Comparison of ENCODE assay signal across 29 mouse cellular contexts in the genomic region with DNA sequence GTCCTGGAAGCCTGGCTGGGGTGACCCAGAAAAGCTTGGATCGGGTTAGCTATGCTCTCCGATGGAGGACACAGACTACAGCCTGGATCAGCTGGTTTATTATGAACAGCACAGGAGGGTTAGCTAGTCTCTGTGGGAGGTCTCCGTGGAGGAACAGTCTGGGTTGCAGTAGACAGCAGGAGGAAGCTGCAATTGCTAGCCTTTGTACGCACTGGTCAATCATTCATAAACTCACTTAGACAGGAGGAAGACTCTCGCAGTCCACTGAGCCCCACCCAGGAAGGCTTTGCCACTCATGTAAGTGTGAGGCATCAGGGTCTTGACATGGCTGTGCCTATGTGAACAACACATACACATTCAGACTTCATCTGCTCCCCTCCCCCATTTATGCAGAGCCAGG. TPM values are rescaled to one million over a fixed set of nuclear protein-coding genes. Genes with fewer than 3 reads are reported as not detected.
DNase-seq lines count a peak whose midpoint lies in the region; ATAC-seq lines count a peak whose summit lies in the region.
"Had no signal": no experiment of that assay in that cellular context is flagged by ENCODE, and none has a peak within 500 bp of the region (broad histone marks: within the 10 kb centered on the region; RNA-seq: fewer than 3 reads in every experiment).

No protein-coding gene starts in this region.

- no peak overlapping the region for H3K4me2 ChIP-seq in liver, embryonic 16.5 days (ENCODE audit: low read depth, low read length)
- H3K4me2 ChIP-seq in kidney, embryonic 15.5 days, result no peak overlapping the region
- H3K4me2 ChIP-seq: embryonic facial prominence, embryonic 12.5 days; hindbrain, embryonic 13.5 days; neural tube, embryonic 12.5 days had no signal

- ATAC-seq in liver, embryonic 16.5 days (ENCODE audit: low read depth), result peak; percentile 39; the same call in 1 of the 2 replicates
- peak; percentile 79; the same call in 1 of the 2 replicates for ATAC-seq in kidney, embryonic 15.5 days (replicated peaks; ENCODE audit: low FRiP score)
- no peak for ATAC-seq in CD4-positive, CD25-positive, alpha-beta regulatory T cell, adult 4 months
- ATAC-seq: forebrain, embryonic 14.5 days; midbrain, embryonic 16.5 days had no signal

- no peak for DNase-seq in liver
- peak; percentile 54 for DNase-seq in kidney, adult 18-20 months
- peak; percentile 55 to 86 for DNase-seq in kidney, postnatal 25 days
- no peak for DNase-seq in urinary bladder, adult 18-20 months (ENCODE audit: low spot score in 2 of 2)
- DNase-seq in MN1 (ENCODE audit: low spot score), result no peak
- DNase-seq: adrenal gland, postnatal 14 days; cerebellum, adult 11 months; cerebellum, adult 9-11 months; embryo, embryonic 11 days; gastrocnemius, postnatal 25 days; heart, adult 11 months; heart, postnatal 36 days; left cerebral cortex, postnatal 4 days; lung, adult 2 months; right cerebral cortex, adult 18-20 months; spleen, adult 18-20 months; thymus, adult 18-20 months; thymus, postnatal 25 days had no signal

- H3K9me3 ChIP-seq in liver, embryonic 16.5 days (replicated peaks; ENCODE audit: control insufficient read depth, low read length), result no peaks in the 10 kb centered on the region
- H3K9me3 ChIP-seq in kidney, embryonic 15.5 days (replicated peaks), result no peaks in the 10 kb centered on the region
- H3K9me3 ChIP-seq: embryonic facial prominence, embryonic 12.5 days; heart, embryonic 10.5 days; hindbrain, embryonic 13.5 days; neural tube, embryonic 12.5 days had no signal

- no peaks in the 10 kb centered on the region for H3K27me3 ChIP-seq in liver, embryonic 16.5 days (ENCODE audit: control insufficient read depth, insufficient read depth, low read depth, low read length)
- H3K27me3 ChIP-seq in kidney, embryonic 15.5 days, result no peaks in the 10 kb centered on the region
- H3K27me3 ChIP-seq: embryonic facial prominence, embryonic 12.5 days; hindbrain, embryonic 13.5 days; neural tube, embryonic 12.5 days had no signal

- H3K36me3 ChIP-seq in liver, embryonic 16.5 days (ENCODE audit: control insufficient read depth, insufficient read depth), result no peaks in the 10 kb centered on the region
- H3K36me3 ChIP-seq in kidney, embryonic 15.5 days, result no peaks in the 10 kb centered on the region
- H3K36me3 ChIP-seq: embryonic facial prominence, embryonic 12.5 days; heart, embryonic 10.5 days; hindbrain, embryonic 13.5 days; neural tube, embryonic 12.5 days had no signal

- no peak overlapping the region for H3K9ac ChIP-seq in liver, embryonic 16.5 days (ENCODE audit: low read depth, low read length)
- no peak overlapping the region for H3K9ac ChIP-seq in kidney, embryonic 15.5 days
- H3K9ac ChIP-seq: embryonic facial prominence, embryonic 12.5 days; hindbrain, embryonic 13.5 days; neural tube, embryonic 12.5 days had no signal

- WGBS in liver, embryonic 16.5 days (ENCODE audit: insufficient replicate concordance), result 60% methylated on average over 5 of the region's 5 CpGs
- 76% methylated on average over 5 of the region's 5 CpGs for WGBS in kidney, embryonic 15.5 days

- no peak overlapping the region for H3K27ac ChIP-seq in liver, embryonic 16.5 days (ENCODE audit: low read length)
- no peak overlapping the region for H3K27ac ChIP-seq in kidney, embryonic 15.5 days
- H3K27ac ChIP-seq: embryonic facial prominence, embryonic 12.5 days; heart, embryonic 10.5 days; hindbrain, embryonic 13.5 days; macrophage; neural tube, embryonic 12.5 days; stomach, postnatal 0 days had no signal

- no peak overlapping the region for H3K4me3 ChIP-seq in liver, embryonic 16.5 days (ENCODE audit: low read depth, low read length)
- no peak overlapping the region for H3K4me3 ChIP-seq in kidney, embryonic 15.5 days (replicated peaks)
- H3K4me3 ChIP-seq: embryonic facial prominence, embryonic 12.5 days; heart, embryonic 10.5 days; hindbrain, embryonic 13.5 days; neural tube, embryonic 12.5 days had no signal

- H3K4me1 ChIP-seq in liver, embryonic 16.5 days (ENCODE audit: control insufficient read depth, low read depth, low read length), result no peaks in the 10 kb centered on the region; the same call in 1 of the 2 replicates
- peaks cover 8% of the 10 kb centered on the region for H3K4me1 ChIP-seq in kidney, embryonic 15.5 days

RNA-seq across cellular contexts. Expression of gene Rassf8, which starts 35.2 kb away (rescaled TPM):
- 1.1 and 1.6 TPM in 2 replicates for polyA plus RNA-seq in liver, embryonic 16.5 days (2015; fragmentation: Nextera tagmentation; extraction: Ambion mirVana)
- polyA plus RNA-seq in kidney, embryonic 15.5 days (2015; fragmentation: Nextera tagmentation; extraction: Ambion mirVana), result 7.8 and 9.0 TPM in 2 replicates
- polyA plus RNA-seq in CD4-positive, CD25-positive, alpha-beta regulatory T cell, adult 4 months (2017; shearing (Covaris generic)), result under 1 TPM in 1 of 2 experiments, not detected in 1; 0.13 TPM

Comparison
In these comparisons a context has a peak if more than half of its experiments do, and no peak if none do; other contexts are left out.
1. DNase-seq: peak in kidney, adult 18-20 months (single experiment) and kidney, postnatal 25 days (2 of 2); none in liver (single experiment), urinary bladder, adult 18-20 months (0 of 2) and MN1 (single experiment).